Mouse (Mus musculus): ENCODE measurements at regions not wholly inside any gene's neighbourhood (a gene's known extent, or its start where the extent isn't known, plus 50 kb on each side); places are given as distances from the start of the nearest gene placed in this dataset.
"Not testable (repeated sequence)": the region's sequence is repeated elsewhere in the genome, so short reads cannot be mapped to it uniquely, and the experiment has no call there.

DNA sequence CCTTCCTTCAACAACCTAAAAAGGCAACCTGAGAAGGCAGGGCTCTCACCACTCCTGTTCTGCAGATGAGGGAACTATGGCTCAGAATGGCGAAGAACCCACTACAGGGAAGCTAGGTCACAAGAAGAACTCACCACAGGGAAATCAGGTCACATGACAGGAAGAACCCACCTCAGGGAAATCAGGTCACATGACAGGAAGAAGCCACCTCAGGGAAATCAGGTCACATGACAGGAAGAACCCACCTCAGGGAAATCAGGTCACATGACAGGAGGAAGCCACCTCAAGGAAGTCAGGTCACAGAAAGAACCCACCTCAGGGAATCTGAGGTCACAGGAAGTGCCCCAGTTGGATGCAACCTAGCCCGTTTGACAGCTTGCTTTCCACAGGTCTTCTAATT lies 399.7 kb downstream of the Ptpru start:
- H3K4me1 ChIP-seq (ENCODE audit: control insufficient read depth, insufficient read depth, low read length), result peaks cover 10% of the 10 kb centered on the region; the same call in 1 of the 2 replicates
- 83% methylated on average over 2 of the region's 2 CpGs for WGBS
- H3K27ac ChIP-seq (replicated peaks; ENCODE audit: low read depth, low read length), result no peak overlapping the region
- H3K36me3 ChIP-seq (ENCODE audit: control insufficient read depth, insufficient read depth, low read length), result no peaks in the 10 kb centered on the region
- H3K4me2 ChIP-seq (ENCODE audit: low read depth, low read length), result no peak overlapping the region
- no peaks in the 10 kb centered on the region for H3K9me3 ChIP-seq (ENCODE audit: control insufficient read depth, low read length)
- no peak for DNase-seq (ENCODE audit: low spot score)
- no peaks in the 10 kb centered on the region for H3K27me3 ChIP-seq (replicated peaks; ENCODE audit: control insufficient read depth, insufficient read depth, low read length)
- no peak overlapping the region for H3K9ac ChIP-seq (ENCODE audit: low read depth, low read length)
- no peak for ATAC-seq (ENCODE audit: low read depth)
- H3K4me3 ChIP-seq (ENCODE audit: low read depth, low read length), result no peak overlapping the region

DNA sequence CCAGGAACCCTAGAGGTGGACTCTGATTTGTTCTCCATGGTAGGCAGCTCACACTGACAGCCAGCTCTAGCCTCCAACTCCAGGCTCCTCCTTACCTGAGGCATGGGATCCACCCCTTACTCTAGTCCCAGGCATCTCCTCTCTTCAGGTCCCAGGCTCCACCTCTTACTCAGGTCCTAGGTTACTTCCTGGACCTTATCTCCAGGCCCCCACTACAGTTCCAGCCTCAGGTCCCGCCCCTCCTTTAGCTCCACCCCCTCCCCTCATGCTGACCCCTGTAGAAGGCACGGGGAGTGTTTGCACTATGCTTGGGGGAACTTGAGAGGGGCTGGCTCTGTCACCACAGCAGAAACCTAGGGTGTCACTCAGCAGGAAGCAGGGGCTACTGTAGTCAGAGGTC lies 399.2 kb downstream of the Ptpru start:
- no peaks in the 10 kb centered on the region for H3K36me3 ChIP-seq (ENCODE audit: control insufficient read depth, insufficient read depth, low read length)
- WGBS, result 30% methylated on average over 2 of the region's 2 CpGs
- H3K27me3 ChIP-seq (replicated peaks; ENCODE audit: control insufficient read depth, insufficient read depth, low read length), result no peaks in the 10 kb centered on the region
- no peak overlapping the region for H3K4me3 ChIP-seq (ENCODE audit: low read depth, low read length)
- peaks cover 10% of the 10 kb centered on the region; the same call in 1 of the 2 replicates for H3K4me1 ChIP-seq (ENCODE audit: control insufficient read depth, insufficient read depth, low read length)
- DNase-seq (ENCODE audit: low spot score) (no peak), ATAC-seq (ENCODE audit: low read depth) (no peak)
- H3K27ac ChIP-seq (replicated peaks; ENCODE audit: low read depth, low read length), result no peak overlapping the region
- H3K9ac ChIP-seq (ENCODE audit: low read depth, low read length), result no peak overlapping the region
- no peaks in the 10 kb centered on the region for H3K9me3 ChIP-seq (ENCODE audit: control insufficient read depth, low read length)
- H3K4me2 ChIP-seq (ENCODE audit: low read depth, low read length), result no peak overlapping the region

DNA sequence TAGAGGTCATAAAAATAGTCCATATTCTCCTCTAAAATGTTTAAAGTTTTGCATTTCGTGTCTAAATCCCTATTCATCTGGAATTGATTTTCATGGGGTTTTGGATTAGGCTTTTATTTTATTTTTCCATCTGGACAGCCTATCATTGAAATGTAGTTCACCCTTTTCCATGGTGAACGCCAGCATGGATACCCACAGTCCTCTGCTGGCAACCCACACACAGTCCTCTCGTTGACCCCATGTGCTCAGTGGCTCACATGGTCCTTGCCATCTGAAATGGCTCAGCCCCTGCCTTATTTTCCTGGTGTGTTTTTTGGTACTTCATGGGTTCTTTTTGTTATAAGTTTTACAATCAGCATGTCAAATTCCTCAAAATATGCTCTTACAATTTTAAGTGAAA lies 397.2 kb downstream of the Ptpru start:
- ATAC-seq (ENCODE audit: low read depth) (peak; percentile 33; the same call in 1 of the 2 replicates), DNase-seq (ENCODE audit: low spot score) (peak; percentile 56)
- no peak overlapping the region for H3K9ac ChIP-seq (ENCODE audit: low read depth, low read length)
- peaks cover 10% of the 10 kb centered on the region; the same call in 1 of the 2 replicates for H3K4me1 ChIP-seq (ENCODE audit: control insufficient read depth, insufficient read depth, low read length)
- H3K4me3 ChIP-seq (ENCODE audit: low read depth, low read length), result no peak overlapping the region
- H3K27ac ChIP-seq (replicated peaks; ENCODE audit: low read depth, low read length), result no peak overlapping the region
- no peaks in the 10 kb centered on the region for H3K9me3 ChIP-seq (ENCODE audit: control insufficient read depth, low read length)
- no peaks in the 10 kb centered on the region for H3K27me3 ChIP-seq (replicated peaks; ENCODE audit: control insufficient read depth, insufficient read depth, low read length)
- H3K4me2 ChIP-seq (ENCODE audit: low read depth, low read length), result no peak overlapping the region
- H3K36me3 ChIP-seq (ENCODE audit: control insufficient read depth, insufficient read depth, low read length), result no peaks in the 10 kb centered on the region
- 30% methylated on average over 3 of the region's 3 CpGs for WGBS

DNA sequence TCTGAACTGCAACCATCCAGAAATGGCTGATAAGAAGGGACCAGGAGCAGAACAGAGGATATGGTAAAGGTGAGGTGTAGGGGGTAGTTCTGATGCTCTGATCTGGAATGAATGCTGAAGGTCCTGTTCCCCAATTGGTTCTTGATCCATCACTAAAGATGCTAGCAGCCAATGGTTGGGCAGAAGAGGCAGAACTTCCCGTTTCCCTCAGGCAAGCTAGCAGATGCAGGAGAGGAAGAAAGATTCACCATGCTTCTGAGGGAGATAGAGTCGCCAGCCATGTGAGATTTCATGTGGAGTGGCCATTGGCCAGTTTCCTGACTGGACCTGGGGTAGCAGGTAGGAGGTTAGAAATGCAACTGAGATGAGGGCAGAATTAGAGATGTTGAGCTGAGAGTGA lies 394.6 kb downstream of the Ptpru start:
- Histone ChIP-seq H3K4me3 (ENCODE audit: low read depth, low read length) (no peak overlapping the region), H3K4me1 (ENCODE audit: control insufficient read depth, insufficient read depth, low read length) (peaks cover 10% of the 10 kb centered on the region; the same call in 1 of the 2 replicates), H3K36me3 (ENCODE audit: control insufficient read depth, insufficient read depth, low read length) (no peaks in the 10 kb centered on the region), H3K27me3 (replicated peaks; ENCODE audit: control insufficient read depth, insufficient read depth, low read length) (no peaks in the 10 kb centered on the region), H3K9me3 (ENCODE audit: control insufficient read depth, low read length) (no peaks in the 10 kb centered on the region), H3K9ac (ENCODE audit: low read depth, low read length) (no peak overlapping the region), H3K27ac (replicated peaks; ENCODE audit: low read depth, low read length) (no peak overlapping the region), H3K4me2 (ENCODE audit: low read depth, low read length) (no peak overlapping the region)
- ATAC-seq (ENCODE audit: low read depth), result no peak
- DNase-seq (ENCODE audit: low spot score), result no peak
- 69% methylated on average over 2 of the region's 2 CpGs for WGBS

DNA sequence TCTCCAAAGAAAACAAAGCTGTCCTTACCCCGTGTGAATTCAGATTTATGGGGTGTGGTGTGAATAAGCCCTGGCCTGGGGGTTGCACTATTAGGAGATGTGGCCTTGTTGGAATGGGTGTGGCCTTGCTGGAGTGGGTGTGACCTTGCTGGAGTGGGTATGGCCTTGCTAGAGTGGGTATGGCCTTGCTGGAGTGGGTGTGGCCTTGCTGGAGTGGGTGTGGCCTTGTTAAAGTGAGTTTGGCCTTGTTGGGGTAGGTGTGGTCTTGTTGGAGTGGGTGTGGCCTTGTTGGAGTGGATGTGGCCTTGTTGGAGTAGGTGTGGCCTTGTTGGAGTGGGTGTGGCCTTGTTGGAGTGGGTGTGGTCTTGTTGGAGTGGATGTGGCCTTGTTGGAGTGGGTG lies 387.8 kb downstream of the Ptpru start:
- WGBS, result 75% methylated on average over 1 of the region's 1 CpGs
- not testable (repeated sequence) for H3K4me1 ChIP-seq (ENCODE audit: control insufficient read depth, insufficient read depth, low read length); H3K4me3 ChIP-seq (ENCODE audit: low read depth, low read length); H3K36me3 ChIP-seq (ENCODE audit: control insufficient read depth, insufficient read depth, low read length); H3K9me3 ChIP-seq (ENCODE audit: control insufficient read depth, low read length); H3K27ac ChIP-seq (replicated peaks; ENCODE audit: low read depth, low read length); ATAC-seq (ENCODE audit: low read depth); H3K4me2 ChIP-seq (ENCODE audit: low read depth, low read length); H3K27me3 ChIP-seq (replicated peaks; ENCODE audit: control insufficient read depth, insufficient read depth, low read length); H3K9ac ChIP-seq (ENCODE audit: low read depth, low read length); DNase-seq (ENCODE audit: low spot score)

DNA sequence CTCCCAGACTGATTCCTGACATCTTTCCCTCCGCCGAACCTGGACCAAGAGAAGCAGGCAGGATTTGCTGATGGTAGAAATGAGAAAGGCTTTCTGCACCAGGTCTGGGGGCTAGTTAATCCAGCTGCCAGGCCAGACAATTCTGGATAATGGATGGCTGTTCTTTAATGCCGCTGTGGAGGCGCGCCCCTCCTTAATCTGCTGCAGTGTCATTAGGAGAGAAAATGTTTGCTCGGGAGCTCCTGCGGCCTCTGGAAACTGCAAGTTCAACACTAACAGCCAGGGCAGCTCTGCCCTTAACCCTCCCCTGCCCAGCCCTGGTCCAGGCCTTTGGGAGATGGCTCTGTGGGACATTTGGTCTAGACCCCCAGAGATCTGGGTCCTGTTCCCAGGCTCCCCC lies 380.5 kb downstream of the Ptpru start:
- DNase-seq (ENCODE audit: low spot score), result no peak
- Histone ChIP-seq H3K4me3 (ENCODE audit: low read depth, low read length) (no peak overlapping the region), H3K9me3 (ENCODE audit: control insufficient read depth, low read length) (no peaks in the 10 kb centered on the region), H3K4me1 (ENCODE audit: control insufficient read depth, insufficient read depth, low read length) (no peaks in the 10 kb centered on the region), H3K27ac (replicated peaks; ENCODE audit: low read depth, low read length) (no peak overlapping the region), H3K36me3 (ENCODE audit: control insufficient read depth, insufficient read depth, low read length) (no peaks in the 10 kb centered on the region), H3K27me3 (replicated peaks; ENCODE audit: control insufficient read depth, insufficient read depth, low read length) (no peaks in the 10 kb centered on the region), H3K4me2 (ENCODE audit: low read depth, low read length) (no peak overlapping the region), H3K9ac (ENCODE audit: low read depth, low read length) (no peak overlapping the region)
- 29% methylated on average over 7 of the region's 7 CpGs for WGBS
- no peak for ATAC-seq (ENCODE audit: low read depth)

DNA sequence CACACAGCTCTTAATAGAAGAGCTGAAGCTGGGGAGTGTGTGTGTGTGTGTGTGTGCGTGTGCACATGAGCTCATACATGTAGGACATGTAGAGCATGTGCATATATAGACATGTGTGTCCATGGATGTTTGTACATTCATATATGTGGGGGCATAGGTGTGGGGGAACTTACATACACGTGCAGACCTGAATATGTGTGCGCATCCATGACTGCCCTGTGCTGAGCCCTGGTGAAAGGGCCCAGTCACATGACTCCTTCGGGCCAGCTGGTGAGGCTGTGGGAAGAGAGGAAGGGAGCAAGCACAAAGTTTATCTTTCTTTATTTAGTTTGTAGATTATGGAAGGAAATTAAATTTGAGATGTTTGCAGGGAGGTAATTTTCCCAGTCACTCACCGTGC lies 378.3 kb downstream of the Ptpru start:
- Histone ChIP-seq H3K9me3 (ENCODE audit: control insufficient read depth, low read length) (no peaks in the 10 kb centered on the region), H3K4me2 (ENCODE audit: low read depth, low read length) (no peak overlapping the region), H3K36me3 (ENCODE audit: control insufficient read depth, insufficient read depth, low read length) (no peaks in the 10 kb centered on the region), H3K4me3 (ENCODE audit: low read depth, low read length) (no peak overlapping the region), H3K27me3 (replicated peaks; ENCODE audit: control insufficient read depth, insufficient read depth, low read length) (no peaks in the 10 kb centered on the region), H3K9ac (ENCODE audit: low read depth, low read length) (no peak overlapping the region), H3K27ac (replicated peaks; ENCODE audit: low read depth, low read length) (no peak overlapping the region), H3K4me1 (ENCODE audit: control insufficient read depth, insufficient read depth, low read length) (no peaks in the 10 kb centered on the region)
- WGBS, result 72% methylated on average over 5 of the region's 5 CpGs
- DNase-seq (ENCODE audit: low spot score) (no peak), ATAC-seq (ENCODE audit: low read depth) (no peak)

DNA sequence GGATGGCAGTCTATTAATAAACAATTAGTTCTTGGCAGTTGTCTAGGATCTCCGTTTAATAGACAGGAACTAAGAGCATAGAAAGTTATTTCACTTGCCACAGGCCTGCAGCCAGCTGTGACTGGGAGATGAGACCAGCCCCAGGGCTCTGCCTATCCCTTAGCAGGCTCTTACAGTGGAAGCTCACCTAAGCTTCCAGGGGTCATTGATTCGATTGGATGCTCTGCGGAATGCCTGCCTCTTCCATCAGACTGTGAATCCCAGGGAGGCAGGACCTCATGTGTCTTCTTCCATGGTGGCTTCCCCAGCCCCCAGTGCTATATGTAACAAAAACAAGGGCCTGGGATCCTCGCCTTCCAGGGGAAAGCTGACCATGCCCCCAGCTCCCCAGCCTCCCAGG lies 376.8 kb downstream of the Ptpru start:
- Histone ChIP-seq H3K9me3 (ENCODE audit: control insufficient read depth, low read length) (peaks cover 10% of the 10 kb centered on the region), H3K4me2 (ENCODE audit: low read depth, low read length) (no peak overlapping the region), H3K4me1 (ENCODE audit: control insufficient read depth, insufficient read depth, low read length) (no peaks in the 10 kb centered on the region), H3K4me3 (ENCODE audit: low read depth, low read length) (no peak overlapping the region), H3K27me3 (replicated peaks; ENCODE audit: control insufficient read depth, insufficient read depth, low read length) (no peaks in the 10 kb centered on the region), H3K9ac (ENCODE audit: low read depth, low read length) (no peak overlapping the region), H3K27ac (replicated peaks; ENCODE audit: low read depth, low read length) (no peak overlapping the region), H3K36me3 (ENCODE audit: control insufficient read depth, insufficient read depth, low read length) (no peaks in the 10 kb centered on the region)
- DNase-seq (ENCODE audit: low spot score) (no peak), ATAC-seq (ENCODE audit: low read depth) (no peak)
- 45% methylated on average over 4 of the region's 4 CpGs for WGBS

DNA sequence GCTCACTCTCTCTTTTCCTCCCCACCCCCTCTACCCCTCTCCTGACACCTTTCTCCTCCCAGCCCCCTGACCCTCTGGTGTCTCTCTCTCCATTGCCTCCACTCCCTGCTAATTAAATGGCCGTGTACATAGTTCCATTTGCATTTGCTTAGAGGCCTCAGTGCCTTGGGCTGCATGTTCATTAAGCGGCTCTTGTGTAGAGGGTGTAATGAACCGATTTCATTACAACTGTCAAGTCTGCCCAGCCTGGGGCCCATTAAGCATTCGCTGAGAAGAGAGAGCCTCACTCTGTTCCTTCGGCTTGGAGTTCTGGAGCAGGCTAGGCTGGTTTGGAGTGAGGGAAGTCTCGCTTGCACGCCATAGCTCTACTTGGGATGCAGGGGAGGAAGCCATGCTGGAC lies 376.4 kb downstream of the Ptpru start:
- Histone ChIP-seq H3K36me3 (ENCODE audit: control insufficient read depth, insufficient read depth, low read length) (no peaks in the 10 kb centered on the region), H3K27me3 (replicated peaks; ENCODE audit: control insufficient read depth, insufficient read depth, low read length) (no peaks in the 10 kb centered on the region), H3K4me2 (ENCODE audit: low read depth, low read length) (no peak overlapping the region), H3K9ac (ENCODE audit: low read depth, low read length) (no peak overlapping the region), H3K27ac (replicated peaks; ENCODE audit: low read depth, low read length) (no peak overlapping the region), H3K4me3 (ENCODE audit: low read depth, low read length) (no peak overlapping the region), H3K4me1 (ENCODE audit: control insufficient read depth, insufficient read depth, low read length) (no peaks in the 10 kb centered on the region), H3K9me3 (ENCODE audit: control insufficient read depth, low read length) (peaks cover 12% of the 10 kb centered on the region)
- ATAC-seq (ENCODE audit: low read depth), result no peak
- no peak for DNase-seq (ENCODE audit: low spot score)
- WGBS, result 54% methylated on average over 7 of the region's 7 CpGs

Measured in embryonic facial prominence, embryonic 14.5 days (tissue).